Mouse (Mus musculus) activated CD4-positive, CD25-positive, alpha-beta regulatory T cell (primary cell): Measurements from ENCODE around the gene Stard9. TPM values are rescaled to one million over a fixed set of nuclear protein-coding genes. Genes with fewer than 3 reads are reported as not detected.

ENCODE experiments used
- polyA plus RNA-seq, 2 experiments: library from polyadenylated mRNA; unstranded; fragments of 100-300 nt; shearing (Covaris generic); gene quantifications; one replicate each; pipeline ENCODE4 v1.2.1; 2017

Gene Stard9
- 1 to 10 TPM; 1.2 to 1.3 TPM for polyA plus RNA-seq

DNA sequence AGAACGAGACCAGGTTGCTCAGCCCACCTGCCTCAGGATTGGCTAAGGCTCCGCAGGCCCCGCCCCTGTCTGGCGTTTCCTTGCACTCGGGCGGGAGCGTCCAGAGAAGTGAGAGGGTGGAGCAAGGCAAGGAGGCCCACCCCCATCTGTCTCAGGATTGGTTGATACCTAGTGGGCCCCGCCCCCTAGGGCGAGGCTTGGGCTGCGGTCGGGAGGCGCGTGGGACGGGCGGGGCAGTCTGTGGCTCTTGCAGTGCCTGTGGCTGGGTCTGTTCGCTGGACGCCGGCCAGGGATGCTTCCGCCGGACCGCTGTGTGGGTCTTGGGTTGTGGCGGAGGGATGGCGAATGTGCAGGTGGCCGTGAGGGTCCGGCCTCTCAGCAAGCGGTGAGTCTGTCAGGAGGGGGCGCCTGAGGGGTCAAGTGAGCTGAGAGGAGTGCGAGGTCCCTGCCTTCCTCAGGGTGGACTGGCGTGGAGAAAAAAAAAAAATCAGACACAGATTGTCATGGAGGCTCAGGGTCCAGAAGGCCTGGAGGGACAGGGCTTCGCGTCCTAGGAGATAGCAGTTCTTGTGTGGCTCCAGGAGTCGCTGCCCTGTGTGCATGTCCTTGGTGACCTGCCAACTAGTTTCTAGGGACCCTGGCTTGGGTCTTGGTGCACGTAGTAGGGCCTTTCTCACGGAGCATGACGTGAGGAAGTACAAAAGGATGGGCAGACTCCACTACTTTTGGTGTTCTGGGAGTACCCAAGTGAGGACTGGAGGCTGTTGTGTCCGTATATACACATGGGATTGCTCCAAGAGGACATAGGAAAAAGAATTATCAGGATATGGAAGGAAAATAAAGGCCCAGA is at the start of gene Stard9:
TSS of gene Stard9 (plus strand) at position 236 of the 850 bp plus-strand sequence.

GRCm38 (mm10) chr2:120608830-120609723 is 19.8 kb upstream of the Stard9 start, which contains the start of the genes Haus2 and Lrrc57:
Gene Haus2, plus strand, starts transcription at chr2:120609383.
Gene Lrrc57, minus strand, starts transcription at chr2:120609520.

Other genes starting within 250 kb of the Stard9 start
- gene Ganc, start 225.2 kb upstream of the Stard9 start, polyA plus RNA-seq = 10 to 100 TPM; 17.6 to 17.8 TPM
- 10 to 100 TPM; 18.7 to 23.2 TPM for gene Tmem87a, start 225.0 kb upstream of the Stard9 start, polyA plus RNA-seq
- 10 to 100 TPM; 29.1 to 53.7 TPM for gene Capn3, start 173.1 kb upstream of the Stard9 start, polyA plus RNA-seq
- 10 to 100 TPM; 45.1 to 58.7 TPM for gene Zfp106, start 65.3 kb upstream of the Stard9 start, polyA plus RNA-seq
- gene Snap23, start 61.5 kb upstream of the Stard9 start, polyA plus RNA-seq = 10 to 100 TPM; 42.6 to 47.8 TPM
- 10 to 100 TPM; 17.6 to 26.7 TPM for gene Haus2, start 19.7 kb upstream of the Stard9 start, polyA plus RNA-seq
- gene Lrrc57, start 19.6 kb upstream of the Stard9 start, polyA plus RNA-seq = 10 to 100 TPM; 21.5 to 31.3 TPM
- 10 to 100 TPM; 23.1 to 27.2 TPM for gene Cdan1, start 221.0 kb downstream of the Stard9 start, polyA plus RNA-seq
- 1 to 10 TPM in 1 of 2 experiments, under 1 TPM in 1; 0.57 to 2.2 TPM for gene Ttbk2, start 221.5 kb downstream of the Stard9 start, polyA plus RNA-seq